In the genomic region with DNA sequence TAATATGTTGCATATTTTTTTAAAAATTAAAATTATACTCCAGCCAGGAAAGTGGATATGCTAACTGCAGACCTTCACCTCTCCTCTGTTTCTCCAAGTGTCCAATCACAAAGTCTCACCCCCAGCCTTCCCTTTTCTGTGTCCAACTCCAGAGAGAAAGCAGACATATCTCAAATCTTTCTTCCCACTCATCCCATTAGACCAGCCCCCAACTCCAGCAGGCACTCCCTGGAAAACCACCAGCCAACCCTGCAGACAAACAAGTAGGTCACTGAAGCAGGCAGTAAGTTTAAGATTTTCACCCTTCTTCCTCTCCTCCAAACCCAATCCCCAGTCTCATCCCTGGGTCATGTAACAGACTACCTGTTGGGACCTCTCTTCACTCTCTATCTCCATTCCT, we compare ENCODE assay signal across 22 mouse cellular contexts.
"Had no signal": no experiment of that assay in that cellular context is flagged by ENCODE, and none has a peak within 500 bp of the region (broad histone marks: within the 10 kb centered on the region; RNA-seq: fewer than 3 reads in every experiment).

No protein-coding gene starts in this region.

- H3K27ac ChIP-seq: heart, adult 2 months; hindbrain, embryonic 10.5 days; hindbrain, embryonic 13.5 days; hindbrain, embryonic 15.5 days; hindbrain, postnatal 0 days; kidney, embryonic 15.5 days; kidney, postnatal 0 days; layer of hippocampus, adult 2 months; left cerebral cortex, adult 2 months; limb, embryonic 13.5 days; limb, embryonic 15.5 days; liver, embryonic 12.5 days; liver, embryonic 14.5 days had no signal

- DNase-seq: gastrocnemius, postnatal 14 days; heart, adult 2 months; heart, postnatal 10 days; heart, postnatal 4 days; kidney, adult 11 months; kidney, adult 2 months; kidney, adult 9 months; kidney, postnatal 25 days; kidney, postnatal 4 days had no signal

- H3K4me1 ChIP-seq: heart, embryonic 12.5 days; hindbrain, embryonic 10.5 days; hindbrain, embryonic 13.5 days; hindbrain, embryonic 15.5 days; kidney, embryonic 15.5 days; limb, embryonic 13.5 days; limb, embryonic 15.5 days; liver, embryonic 12.5 days had no signal

- H3K4me3 ChIP-seq: heart, adult 2 months; heart, embryonic 12.5 days; hindbrain, embryonic 10.5 days; hindbrain, embryonic 13.5 days; hindbrain, embryonic 15.5 days; kidney, embryonic 15.5 days; layer of hippocampus, adult 2 months; left cerebral cortex, adult 2 months; limb, embryonic 13.5 days; limb, embryonic 15.5 days; liver, embryonic 12.5 days had no signal
